Mouse (Mus musculus) cerebellum, postnatal 10 days (tissue): Measurements from ENCODE around the gene Cplx1.
"Not testable (repeated sequence)": the region's sequence is repeated elsewhere in the genome, so short reads cannot be mapped to it uniquely, and the experiment has no call there.

Experiments used
- DNase-seq, 2 experiments: peaks; one replicate each; pipeline ENCODE4 v3.0.0; 2021; ENCODE audit warnings: mixed read lengths in 2 of 2

Cplx1 gene

DNA sequence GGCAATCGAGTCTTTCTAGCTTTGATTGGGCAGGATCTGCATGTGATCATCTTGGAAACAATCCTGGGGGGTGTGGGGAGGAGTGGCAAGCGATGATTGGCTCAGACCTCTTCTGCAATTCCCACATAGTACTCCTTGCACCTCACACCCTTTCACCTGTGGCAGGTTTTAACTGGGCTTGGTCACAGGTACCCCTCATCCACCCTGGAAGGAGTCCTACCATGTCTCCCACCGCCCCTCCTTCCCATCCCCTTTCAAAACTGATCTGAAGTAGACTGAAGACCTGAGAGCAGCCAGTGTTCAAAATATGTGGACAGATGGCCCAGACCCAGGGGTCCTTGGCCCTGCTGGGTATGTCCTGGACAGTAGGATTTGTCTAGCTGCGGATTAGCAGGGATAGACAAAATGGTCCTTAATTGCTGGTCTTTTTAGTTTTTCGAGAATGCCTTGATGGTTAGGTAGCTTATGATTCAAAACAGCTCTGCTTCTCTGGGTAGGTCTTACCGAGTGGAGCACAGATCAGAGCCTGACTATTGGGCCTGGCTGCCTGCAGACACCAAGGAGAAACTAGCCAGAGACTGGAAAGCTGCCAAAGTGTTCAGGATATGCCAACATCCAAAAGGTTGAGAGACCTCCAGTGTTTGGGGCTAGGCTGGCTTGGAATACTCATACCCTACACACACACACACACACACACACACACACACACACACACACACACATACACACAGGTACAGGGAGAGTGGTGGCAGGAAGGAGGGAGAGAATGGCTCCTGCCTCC, 34.1 kb downstream of the Cplx1 start:
- DNase-seq: peak; percentile 91 to 95

GRCm38 (mm10) chr5:108502286-108502685, 47.5 kb downstream of the Cplx1 start:
- DNase-seq: no peak

GRCm38 (mm10) chr5:108501573-108501972, 48.3 kb downstream of the Cplx1 start:
- no peak for DNase-seq

GRCm38 (mm10) chr5:108486148-108486547, 63.7 kb downstream of the Cplx1 start:
- DNase-seq: not testable (repeated sequence)

DNA sequence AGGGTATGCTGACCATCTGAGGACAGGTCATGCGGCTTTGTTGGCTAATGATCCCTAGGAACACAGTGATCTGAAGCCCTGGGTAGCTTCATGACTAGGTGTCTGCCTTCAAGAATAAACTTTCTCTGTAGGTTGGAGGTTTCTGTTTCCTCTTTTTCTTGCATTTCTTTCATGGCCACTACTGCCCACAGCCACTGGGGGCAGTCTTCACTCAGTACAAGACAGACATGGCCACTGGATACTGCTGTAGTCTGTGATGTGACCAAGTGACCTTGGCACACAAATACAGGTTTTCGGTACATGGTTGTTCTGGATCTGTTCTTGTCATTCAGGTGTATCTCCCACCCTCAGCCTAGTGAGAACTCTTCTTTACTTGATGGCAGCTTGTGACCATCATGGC, 64.6 kb downstream of the Cplx1 start:
- peak; percentile 61 to 71 for DNase-seq

GRCm38 (mm10) chr5:108483006-108483405, 66.8 kb downstream of the Cplx1 start:
- DNase-seq: no peak

DNA sequence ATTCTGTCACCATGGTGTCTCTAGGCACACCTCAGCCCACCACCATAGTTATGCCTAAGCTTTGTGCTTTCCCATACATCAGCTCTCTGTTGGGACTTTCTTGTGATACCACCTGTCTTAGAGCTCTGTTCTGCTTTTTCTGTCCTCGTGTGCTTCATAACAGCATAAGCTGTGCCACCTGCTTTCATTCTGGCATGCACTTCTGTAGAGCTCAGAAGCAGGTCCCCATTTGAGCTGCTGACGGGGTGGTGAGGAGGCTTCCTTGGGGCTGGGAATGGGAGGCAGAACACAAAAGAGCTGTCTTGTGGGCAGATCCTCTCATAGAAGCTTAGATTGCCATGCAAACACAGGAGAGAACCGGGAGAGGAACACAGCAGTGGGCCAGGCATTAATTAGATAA, 73.8 kb downstream of the Cplx1 start:
- DNase-seq: no peak

DNA sequence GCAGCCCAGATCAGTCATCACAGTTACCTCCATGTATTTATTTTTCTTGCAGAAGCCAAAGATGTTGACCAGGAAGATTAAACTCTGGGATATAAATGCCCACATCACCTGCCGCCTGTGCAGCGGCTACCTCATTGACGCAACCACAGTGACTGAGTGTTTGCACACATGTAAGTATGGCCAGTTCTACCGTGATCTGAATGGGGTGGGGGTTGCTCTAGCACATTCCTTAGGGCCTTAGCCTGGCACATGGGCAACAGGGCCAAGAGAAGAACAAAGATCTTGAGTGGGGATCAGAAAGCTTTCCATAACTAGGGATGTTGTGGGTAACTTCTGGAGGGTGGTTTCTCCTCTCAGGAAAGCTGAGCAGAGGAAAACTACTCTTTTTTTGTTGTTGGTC, 76.1 kb downstream of the Cplx1 start:
- no peak for DNase-seq

GRCm38 (mm10) chr5:108469617-108470016, 80.2 kb downstream of the Cplx1 start:
- DNase-seq: no peak
